Mouse (Mus musculus) left cerebral cortex, postnatal 14 days (tissue): Measurements from ENCODE around the gene Palm3. TPM values are rescaled to one million over a fixed set of nuclear protein-coding genes. Genes with fewer than 3 reads are reported as not detected.
"Not testable (repeated sequence)": the region's sequence is repeated elsewhere in the genome, so short reads cannot be mapped to it uniquely, and the experiment has no call there.

Experiments used
- DNase-seq, 2 experiments: peaks; one replicate each; pipeline ENCODE4 v3.0.0; 2021 to 2022; ENCODE audit warnings: low spot score in 2 of 2, mixed read lengths in 1 of 2
- intact Hi-C: fragments of 180-260 bp; cut with DNase I; formaldehyde crosslinking; loops from one replicate; pipeline ENCODE4 v1.15.1; 2025
- total RNA-seq, 2 experiments: library from RNA; stranded (reverse); gene quantifications; 2 replicates each; pipeline ENCODE4 v1.2.3; 2021

Gene Palm3
- total RNA-seq, 2 experiments from 2014 or later = 3.5 to 3.8 TPM

DNA sequence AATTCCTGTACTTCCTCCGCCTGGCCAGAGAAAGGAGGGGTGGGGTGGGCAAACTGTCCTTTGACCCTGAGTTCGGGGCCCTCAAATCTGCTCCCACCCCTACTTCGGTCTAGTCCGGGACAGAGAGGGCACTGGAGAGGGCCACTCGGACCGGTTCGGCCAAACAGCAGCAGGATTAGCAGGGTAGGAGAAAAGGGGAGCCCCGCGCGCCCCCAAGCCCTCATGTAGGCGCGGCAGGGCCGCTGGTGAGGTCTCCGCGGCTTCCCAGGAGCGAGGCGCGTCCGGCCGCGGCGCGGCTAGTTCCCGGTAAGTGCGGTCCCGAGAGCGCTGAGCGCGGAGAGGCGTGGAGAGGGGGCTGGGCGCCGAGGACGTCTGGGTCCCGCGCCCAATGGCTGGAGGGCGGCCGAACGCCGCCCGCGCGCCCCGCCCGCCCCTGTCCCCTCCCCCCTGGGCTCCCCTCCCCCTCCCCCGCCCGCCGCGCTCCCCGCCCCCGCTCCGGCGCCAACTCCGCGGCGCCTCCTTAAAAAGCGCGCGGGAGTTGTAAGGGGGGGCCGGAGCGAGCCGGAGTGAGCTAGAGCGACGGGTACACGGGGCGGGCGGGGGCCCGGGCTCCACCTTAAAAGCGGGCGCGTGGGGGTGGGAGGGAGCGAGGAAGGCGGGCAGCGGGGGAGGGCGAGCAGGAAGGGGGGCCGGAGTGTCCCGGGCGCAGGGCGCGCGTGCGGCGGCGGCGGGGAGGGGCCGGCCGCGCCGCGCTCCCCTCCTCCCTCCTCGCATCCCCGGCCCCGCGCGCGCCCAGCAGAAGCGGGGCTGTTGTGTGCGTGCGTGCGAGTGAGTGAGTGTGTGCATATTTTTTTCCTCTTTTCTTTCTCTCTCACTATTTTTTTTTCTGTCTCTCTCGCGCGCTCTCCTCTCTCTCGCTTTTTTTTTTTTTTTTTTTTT lies 24.4 kb upstream of the Palm3 start:
- intact Hi-C loops = no loop called here

GRCm38 (mm10) chr8:83997511-83998141 lies 23.6 kb upstream of the Palm3 start, which contains the start of gene Samd1:
TSS of gene Samd1 (plus strand) at chr8:83997672.
- DNase-seq = peak in 1 of 2 experiments; percentile 70
- intact Hi-C loops = no loop called here

More for the DNA sequence above, 24.4 kb upstream of the Palm3 start:
- peak; percentile 73 to 76 for DNase-seq

- intact Hi-C loops = no loop called here
- peak in 1 of 2 experiments; percentile 56 for DNase-seq
Observed at GRCm38 (mm10) chr8:83998231-83999056, 22.8 kb upstream of the Palm3 start.

- DNase-seq = no peak
Observed at GRCm38 (mm10) chr8:83999057-83999705, 22.1 kb upstream of the Palm3 start.

GRCm38 (mm10) chr8:83999825-84000224 lies 21.4 kb upstream of the Palm3 start:
- intact Hi-C loops = no loop called here
- no peak for DNase-seq

More at GRCm38 (mm10) chr8:83999057-83999705, 22.1 kb upstream of the Palm3 start:
- intact Hi-C loops = no loop called here

DNA sequence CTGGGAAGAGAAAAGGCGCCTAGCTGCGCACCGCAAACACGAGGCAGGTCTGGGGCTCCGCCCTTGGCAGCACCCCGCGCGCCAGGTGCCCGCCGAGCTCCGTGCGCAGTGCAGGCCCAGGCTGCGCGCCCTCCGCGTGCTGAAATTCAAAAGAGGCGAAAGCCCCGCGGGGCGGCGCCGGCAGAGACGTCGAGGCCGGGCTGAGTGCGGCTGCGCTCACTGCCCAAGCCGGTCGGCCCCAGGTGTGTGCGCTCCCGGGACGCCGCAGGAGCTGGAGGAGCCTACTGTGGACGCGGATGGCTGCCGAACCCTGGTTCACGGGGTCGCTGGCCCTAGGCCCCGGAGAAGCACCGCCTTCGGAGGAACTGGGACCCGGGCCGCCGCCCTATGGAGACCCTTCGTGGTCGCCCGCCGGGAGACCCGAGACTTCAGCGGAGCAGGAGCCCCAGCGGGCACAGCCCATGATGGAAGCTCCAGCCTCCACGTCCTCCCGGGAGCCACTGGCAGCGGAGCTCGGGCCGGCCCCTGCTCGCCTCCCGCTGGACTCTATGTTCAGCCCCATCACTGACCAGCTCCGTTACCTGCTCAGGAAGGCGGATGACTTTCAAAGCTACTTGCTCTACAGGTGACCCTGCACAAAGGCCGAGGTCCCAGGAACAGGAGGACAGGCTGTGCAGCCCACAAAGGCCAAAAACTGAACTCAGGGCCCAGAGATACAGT lies 19.8 kb upstream of the Palm3 start, which contains the start of gene 1700067K01Rik:
Gene 1700067K01Rik (plus strand): TSS at position 222 of the 720 bp plus-strand sequence.
- intact Hi-C loops = no loop called here
- DNase-seq = no peak

DNA sequence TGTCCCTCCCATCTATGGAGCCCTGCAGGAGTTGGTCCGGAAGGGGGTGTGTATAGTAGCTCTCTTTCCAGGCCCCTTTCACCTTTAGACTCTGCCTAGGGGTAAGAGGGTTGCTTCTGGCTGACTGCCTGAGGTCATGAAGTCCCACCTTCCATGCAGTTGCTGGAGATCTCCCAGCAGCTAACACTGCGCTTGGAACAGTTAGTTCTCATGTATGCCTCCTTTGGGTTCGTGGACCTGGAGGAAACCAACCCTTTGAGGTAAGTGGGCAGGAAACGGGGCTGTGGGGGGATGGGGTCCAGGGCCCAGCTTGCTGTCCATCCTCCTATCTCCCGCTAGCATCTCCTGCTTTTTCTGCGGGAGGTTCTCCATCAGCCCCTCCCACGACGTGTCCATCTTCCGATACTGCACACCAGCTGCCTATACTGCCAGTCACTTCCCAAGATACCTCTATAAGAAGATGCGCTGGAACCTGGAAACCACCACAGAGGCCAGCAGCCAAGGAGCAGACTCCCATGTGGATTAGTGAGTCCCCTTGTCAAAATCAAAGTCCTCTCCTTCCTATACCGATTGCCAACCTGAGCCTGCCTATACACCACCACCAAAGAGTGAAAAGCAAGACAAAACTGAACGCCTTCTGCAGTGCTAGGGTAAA lies 18.2 kb upstream of the Palm3 start:
- intact Hi-C loops = no loop called here
- no peak for DNase-seq

GRCm38 (mm10) chr8:84003612-84004246 lies 17.5 kb upstream of the Palm3 start:
- DNase-seq = no peak

DNA sequence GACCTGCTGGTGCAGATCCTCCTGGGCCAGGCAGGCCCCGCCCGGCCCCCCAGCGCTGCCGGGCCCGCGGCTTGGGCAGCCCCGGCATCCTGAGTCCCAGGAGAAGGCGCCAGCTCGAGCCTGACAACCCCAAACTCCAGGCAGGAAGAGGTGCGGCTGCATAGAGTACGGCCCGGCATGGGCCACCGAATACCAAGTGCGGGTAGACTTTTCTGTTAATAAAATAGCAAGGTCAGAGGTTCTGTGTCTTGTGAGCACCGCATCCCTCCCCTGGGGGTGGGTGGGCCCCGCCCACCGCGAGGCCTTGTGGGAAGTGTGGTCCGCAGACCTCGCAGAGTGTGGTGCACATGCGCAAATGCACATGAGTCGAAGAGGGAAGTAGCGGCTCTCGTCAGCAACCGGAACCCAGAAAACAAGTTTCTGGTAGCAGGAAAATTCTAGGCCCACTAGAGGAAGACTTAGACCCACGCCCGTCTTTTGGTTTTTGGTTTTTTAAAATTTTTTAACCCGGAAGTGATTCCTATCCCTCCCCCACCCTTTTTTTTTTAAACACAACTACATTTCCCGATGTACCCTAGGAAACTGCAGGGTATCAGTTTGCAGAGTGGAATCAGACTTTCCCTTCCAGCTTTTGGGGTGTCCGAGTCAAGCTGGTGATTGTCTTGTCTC lies 16.6 kb upstream of the Palm3 start:
- DNase-seq = peak; percentile 91 to 92
- intact Hi-C loops = no loop called here

More at GRCm38 (mm10) chr8:84003612-84004246, 17.5 kb upstream of the Palm3 start:
- intact Hi-C loops = no loop called here

- intact Hi-C loops, DNase-seq: not testable (repeated sequence)
Observed at GRCm38 (mm10) chr8:84005502-84005901, 15.8 kb upstream of the Palm3 start.

- intact Hi-C loops = no loop called here
- DNase-seq = no peak
Observed at GRCm38 (mm10) chr8:84008362-84008761, 12.9 kb upstream of the Palm3 start.

DNA sequence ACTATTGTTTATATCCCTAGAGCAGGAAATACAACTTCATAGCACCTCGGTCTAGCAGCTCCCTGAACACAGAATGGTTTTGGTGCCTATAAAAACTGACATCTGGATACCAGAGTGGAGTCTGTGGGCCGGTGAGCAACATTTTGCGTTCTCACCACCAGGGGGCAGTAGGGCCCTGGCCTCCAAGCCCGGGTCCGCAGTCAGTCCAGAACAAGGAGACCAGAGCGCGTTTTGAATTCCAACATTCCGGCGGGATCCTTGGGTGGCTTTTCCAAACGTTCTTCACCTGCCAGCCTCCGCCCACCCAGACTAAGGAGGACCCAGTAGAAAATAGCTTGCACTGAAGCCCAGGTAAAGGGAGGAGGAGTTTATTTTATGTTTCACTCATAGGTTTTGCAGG lies 11.4 kb upstream of the Palm3 start:
- DNase-seq = peak; percentile 85 to 90
- intact Hi-C loops = loop anchor here (1.0 to 10.0 kb wide), 3 partner anchors 30 to 755 kb away; no protein-coding TSS in a partner anchor

GRCm38 (mm10) chr8:84010625-84011611 lies 10.4 kb upstream of the Palm3 start:
- peak in 1 of 2 experiments; percentile 73 for DNase-seq
- intact Hi-C loops = loop anchor here (10.0 kb wide), 2 partner anchors 274 to 754 kb away; no protein-coding TSS in a partner anchor

DNA sequence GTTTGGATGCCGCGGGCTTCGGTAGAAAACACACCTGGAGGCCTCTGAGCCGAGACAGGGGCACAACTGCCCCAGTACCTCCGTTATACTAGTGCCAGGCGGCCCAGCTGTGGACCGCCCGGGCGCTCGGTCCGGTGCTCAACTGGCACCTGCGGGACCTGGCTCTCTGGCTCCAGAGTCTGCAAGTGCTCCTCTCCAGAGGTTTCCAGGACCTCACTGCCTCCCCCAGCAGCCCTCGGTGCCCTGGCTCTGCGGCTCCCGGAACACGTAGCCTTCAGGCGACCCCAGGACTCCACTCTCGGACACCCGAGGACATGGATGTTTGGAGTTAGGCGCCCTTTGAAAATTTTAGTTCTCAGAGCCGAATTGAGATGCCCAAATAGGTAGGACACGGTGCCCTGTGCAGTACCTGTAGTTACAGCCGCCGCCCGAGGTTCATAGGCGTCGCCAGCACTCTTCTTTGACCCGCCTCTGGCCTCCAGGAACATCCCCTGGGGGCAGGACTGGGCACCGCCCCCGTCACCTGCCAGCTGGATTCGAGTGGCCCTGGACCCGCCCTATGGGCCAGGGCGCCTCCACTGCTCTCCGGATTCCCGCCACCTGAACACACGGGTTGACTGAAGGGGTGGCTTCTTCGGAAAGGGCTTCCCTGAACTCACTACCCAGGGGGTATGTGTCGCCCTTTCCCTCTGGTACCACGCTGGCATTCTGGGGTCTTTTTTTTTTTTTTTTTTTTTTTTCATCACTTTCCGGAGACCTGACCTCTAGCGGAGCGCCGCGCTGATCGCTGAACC lies 9.4 kb upstream of the Palm3 start, which contains the start of gene 2210011C24Rik:
Gene 2210011C24Rik (minus strand): TSS at position 467 of the 794 bp plus-strand sequence.
- no peak for DNase-seq
- intact Hi-C loops = loop anchor here (10.0 kb wide), 2 partner anchors 273 to 753 kb away; no protein-coding TSS in a partner anchor
